Mouse (Mus musculus): ENCODE results near the gene Aqp9.

DNA sequence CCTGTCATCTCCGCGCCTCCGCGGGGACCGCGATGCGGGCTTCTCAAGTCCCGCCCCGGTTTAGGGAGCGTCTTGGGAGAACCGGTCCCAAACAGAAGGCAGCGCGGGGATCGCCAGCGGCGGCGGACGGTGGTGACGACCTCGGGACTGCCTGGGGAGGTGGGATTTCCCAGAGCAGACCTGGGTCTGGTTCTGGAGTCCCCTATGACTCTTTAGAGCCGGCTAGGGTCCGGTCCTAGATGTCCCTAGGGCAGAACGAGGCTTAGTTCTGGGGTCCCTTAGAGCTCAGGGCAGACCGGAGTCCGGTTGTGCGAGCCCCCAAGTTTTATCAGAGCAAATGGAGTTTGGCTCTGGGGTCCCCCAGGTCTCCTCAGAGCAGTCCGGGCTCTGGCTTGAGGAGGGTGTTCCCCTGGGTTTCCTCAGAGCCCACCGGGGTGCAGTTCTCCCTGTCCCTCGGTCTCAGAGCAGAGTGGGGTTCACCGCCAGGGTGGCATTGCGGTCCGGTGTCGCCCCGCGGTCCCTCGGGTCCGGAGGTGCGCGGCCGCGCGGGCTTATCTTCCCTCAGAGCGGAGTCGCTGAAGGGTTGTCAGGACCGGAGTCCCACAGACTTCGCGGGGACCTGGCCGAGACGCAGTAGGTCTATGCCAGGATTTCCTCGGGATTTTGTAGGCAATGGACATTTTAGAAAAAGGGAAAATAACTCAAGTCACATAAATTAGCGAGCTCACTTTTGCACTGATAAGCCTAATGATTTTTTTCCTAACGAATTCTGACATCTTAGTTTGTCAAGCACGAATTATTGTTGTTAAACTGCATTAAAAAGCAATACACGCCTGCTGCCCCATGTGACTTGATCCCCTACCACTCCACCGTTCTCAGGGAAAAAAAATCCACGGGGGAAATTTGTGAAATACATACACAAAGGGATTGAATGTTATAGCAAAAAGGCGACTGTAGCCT lies 47.8 kb upstream of the Aqp9 start:
- TF ChIP-seq CTCF (IDR thresholded peaks at IDR 0.05; ENCODE audit: control insufficient read depth, insufficient read depth, low read length) (no peak), POLR2A (IDR thresholded peaks at IDR 0.05; ENCODE audit: borderline replicate concordance, control insufficient read depth, low read depth, low read length) (no peak)

Data from bone marrow, adult 2 months (tissue).